Mouse (Mus musculus): Measurements from ENCODE around the gene Ccdc88a. TPM values are rescaled to one million over a fixed set of nuclear protein-coding genes. Genes with fewer than 3 reads are reported as not detected.
A peak's percentile ranks its signal among the peaks of the same experiment; 100 is the strongest.
"Not testable (repeated sequence)": the region's sequence is repeated elsewhere in the genome, so short reads cannot be mapped to it uniquely, and the experiment has no call there.

The Ccdc88a gene
- polyA plus RNA-seq, 1 experiment from 2014 or later: 52.8 TPM

- WGBS: 87% methylated on average over 4 of the region's 4 CpGs
- H3K27me3 ChIP-seq (ENCODE audit: control insufficient read depth, insufficient read depth, low read length); H3K27ac ChIP-seq (ENCODE audit: low read depth, low read length); H3K9ac ChIP-seq (ENCODE audit: low read length); H3K4me3 ChIP-seq (ENCODE audit: low read depth, low read length); ATAC-seq (ENCODE audit: low FRiP score); H3K9me3 ChIP-seq (ENCODE audit: control insufficient read depth, low read length); DNase-seq (ENCODE audit: low spot score, missing footprints); H3K4me2 ChIP-seq: not testable (repeated sequence)
- H3K36me3 ChIP-seq (ENCODE audit: control insufficient read depth, insufficient read depth, low read length): peaks cover 11% of the 10 kb centered on the region; the same call in 1 of the 2 replicates
- H3K4me1 ChIP-seq (ENCODE audit: control insufficient read depth, insufficient read depth, low read length): peaks cover 12% of the 10 kb centered on the region; the same call in 1 of the 2 replicates
Observed at GRCm38 (mm10) chr11:29545150-29545752, 171.8 kb downstream of the Ccdc88a start.

GRCm38 (mm10) chr11:29546297-29546696 is 172.8 kb downstream of the Ccdc88a start:
- not testable (repeated sequence) for ATAC-seq (ENCODE audit: low FRiP score); H3K27ac ChIP-seq (ENCODE audit: low read depth, low read length)
- H3K9ac ChIP-seq (ENCODE audit: low read length): peak overlapping the region; percentile 88; the same call in 1 of the 2 replicates

GRCm38 (mm10) chr11:29546762-29547161 is 173.3 kb downstream of the Ccdc88a start:
- WGBS: 26% methylated on average over 2 of the region's 2 CpGs
- Histone ChIP-seq H3K36me3 (ENCODE audit: control insufficient read depth, insufficient read depth, low read length) (peaks cover 11% of the 10 kb centered on the region; the same call in 1 of the 2 replicates), H3K4me3 (ENCODE audit: low read depth, low read length) (peak overlapping the region; percentile 67), H3K4me1 (ENCODE audit: control insufficient read depth, insufficient read depth, low read length) (peaks cover 12% of the 10 kb centered on the region; the same call in 1 of the 2 replicates), H3K27me3 (ENCODE audit: control insufficient read depth, insufficient read depth, low read length) (no peaks in the 10 kb centered on the region), H3K9ac (ENCODE audit: low read length) (peak overlapping the region; percentile 88), H3K27ac (ENCODE audit: low read depth, low read length) (no peak overlapping the region), H3K9me3 (ENCODE audit: control insufficient read depth, low read length) (no peaks in the 10 kb centered on the region), H3K4me2 (peak overlapping the region; percentile 72)
- no peak for ATAC-seq (ENCODE audit: low FRiP score)
- DNase-seq (ENCODE audit: low spot score, missing footprints): no peak

More at GRCm38 (mm10) chr11:29546297-29546696, 172.8 kb downstream of the Ccdc88a start:
- H3K4me3 ChIP-seq (ENCODE audit: low read depth, low read length): peak overlapping the region; percentile 67
- H3K4me2 ChIP-seq: peak overlapping the region; percentile 72
- not testable (repeated sequence) for H3K9me3 ChIP-seq (ENCODE audit: control insufficient read depth, low read length); H3K27me3 ChIP-seq (ENCODE audit: control insufficient read depth, insufficient read depth, low read length); DNase-seq (ENCODE audit: low spot score, missing footprints)
- WGBS: 94% methylated on average over 2 of the region's 2 CpGs
- peaks cover 11% of the 10 kb centered on the region; the same call in 1 of the 2 replicates for H3K36me3 ChIP-seq (ENCODE audit: control insufficient read depth, insufficient read depth, low read length)
- H3K4me1 ChIP-seq (ENCODE audit: control insufficient read depth, insufficient read depth, low read length): peaks cover 12% of the 10 kb centered on the region; the same call in 1 of the 2 replicates

- peaks cover 12% of the 10 kb centered on the region; the same call in 1 of the 2 replicates for H3K4me1 ChIP-seq (ENCODE audit: control insufficient read depth, insufficient read depth, low read length)
- peak overlapping the region; percentile 88 for H3K9ac ChIP-seq (ENCODE audit: low read length)
- peak overlapping the region; percentile 44; the same call in 1 of the 2 replicates for H3K27ac ChIP-seq (ENCODE audit: low read depth, low read length)
- H3K4me3 ChIP-seq (ENCODE audit: low read depth, low read length): peak overlapping the region; percentile 67
- peaks cover 11% of the 10 kb centered on the region; the same call in 1 of the 2 replicates for H3K36me3 ChIP-seq (ENCODE audit: control insufficient read depth, insufficient read depth, low read length)
- DNase-seq (ENCODE audit: low spot score, missing footprints) (no peak), ATAC-seq (ENCODE audit: low FRiP score) (peak; percentile 22)
- H3K9me3 ChIP-seq (ENCODE audit: control insufficient read depth, low read length): no peaks in the 10 kb centered on the region
- H3K27me3 ChIP-seq (ENCODE audit: control insufficient read depth, insufficient read depth, low read length): no peaks in the 10 kb centered on the region
- WGBS: under 1% methylated on average over 27 of the region's 27 CpGs
- H3K4me2 ChIP-seq: peak overlapping the region; percentile 72
Observed at GRCm38 (mm10) chr11:29547249-29547751, 173.8 kb downstream of the Ccdc88a start.

- H3K4me2 ChIP-seq: peak within 1 kb of the TSS; percentile 72
- H3K9ac ChIP-seq (ENCODE audit: low read length): peak within 1 kb of the TSS; percentile 88
- WGBS: under 1% methylated on average over 46 of the region's 46 CpGs
- no peaks in the 10 kb centered on the region for H3K9me3 ChIP-seq (ENCODE audit: control insufficient read depth, low read length)
- H3K27ac ChIP-seq (ENCODE audit: low read depth, low read length): peak within 1 kb of the TSS; percentile 44; the same call in 1 of the 2 replicates
- H3K4me3 ChIP-seq (ENCODE audit: low read depth, low read length): peak within 1 kb of the TSS; percentile 67
- peaks cover 11% of the 10 kb centered on the region; the same call in 1 of the 2 replicates for H3K36me3 ChIP-seq (ENCODE audit: control insufficient read depth, insufficient read depth, low read length)
- peaks cover 12% of the 10 kb centered on the region; the same call in 1 of the 2 replicates for H3K4me1 ChIP-seq (ENCODE audit: control insufficient read depth, insufficient read depth, low read length)
- DNase-seq (ENCODE audit: low spot score, missing footprints) (peak; percentile 100), ATAC-seq (ENCODE audit: low FRiP score) (peak; percentile 97)
- no peaks in the 10 kb centered on the region for H3K27me3 ChIP-seq (ENCODE audit: control insufficient read depth, insufficient read depth, low read length)
Observed at GRCm38 (mm10) chr11:29547752-29548503, 174.5 kb downstream of the Ccdc88a start, which contains the start of the genes Clhc1 and Rps27a. Gene Clhc1 (plus strand): TSS chr11:29547950. Gene Rps27a (minus strand): TSS chr11:29548109.

- Histone ChIP-seq H3K4me1 (ENCODE audit: control insufficient read depth, insufficient read depth, low read length) (peaks cover 12% of the 10 kb centered on the region; the same call in 1 of the 2 replicates), H3K9me3 (ENCODE audit: control insufficient read depth, low read length) (no peaks in the 10 kb centered on the region), H3K9ac (ENCODE audit: low read length) (peak overlapping the region; percentile 88), H3K4me2 (peak overlapping the region; percentile 72), H3K27ac (ENCODE audit: low read depth, low read length) (no peak overlapping the region), H3K4me3 (ENCODE audit: low read depth, low read length) (peak overlapping the region; percentile 67), H3K27me3 (ENCODE audit: control insufficient read depth, insufficient read depth, low read length) (no peaks in the 10 kb centered on the region), H3K36me3 (ENCODE audit: control insufficient read depth, insufficient read depth, low read length) (peaks cover 11% of the 10 kb centered on the region; the same call in 1 of the 2 replicates)
- peak; percentile 9; the same call in 1 of the 2 replicates for ATAC-seq (ENCODE audit: low FRiP score)
- DNase-seq (ENCODE audit: low spot score, missing footprints): no peak
- 25% methylated on average over 23 of the region's 23 CpGs for WGBS
Observed at GRCm38 (mm10) chr11:29548504-29549424, 175.3 kb downstream of the Ccdc88a start.

GRCm38 (mm10) chr11:29549425-29549778 is 175.9 kb downstream of the Ccdc88a start:
- H3K27ac ChIP-seq (ENCODE audit: low read depth, low read length): no peak overlapping the region
- ATAC-seq (ENCODE audit: low FRiP score) (no peak), DNase-seq (ENCODE audit: low spot score, missing footprints) (no peak)
- WGBS: 89% methylated on average over 1 of the region's 1 CpGs
- peaks cover 5% of the 10 kb centered on the region; the same call in 1 of the 2 replicates for H3K36me3 ChIP-seq (ENCODE audit: control insufficient read depth, insufficient read depth, low read length)
- no peaks in the 10 kb centered on the region for H3K27me3 ChIP-seq (ENCODE audit: control insufficient read depth, insufficient read depth, low read length)
- H3K4me2 ChIP-seq: no peak overlapping the region
- H3K9me3 ChIP-seq (ENCODE audit: control insufficient read depth, low read length): no peaks in the 10 kb centered on the region
- no peak overlapping the region for H3K4me3 ChIP-seq (ENCODE audit: low read depth, low read length)
- peaks cover 12% of the 10 kb centered on the region; the same call in 1 of the 2 replicates for H3K4me1 ChIP-seq (ENCODE audit: control insufficient read depth, insufficient read depth, low read length)
- no peak overlapping the region for H3K9ac ChIP-seq (ENCODE audit: low read length)

All from midbrain, embryonic 11.5 days (tissue).